Mouse (Mus musculus): ENCODE data around the gene Itgb2l.

- TF ChIP-seq POLR2A (IDR thresholded peaks at IDR 0.05; ENCODE audit: borderline replicate concordance, extremely low read depth, low read depth, low read length) = no peak
- no peak for TF ChIP-seq CTCF (IDR thresholded peaks at IDR 0.05; ENCODE audit: insufficient read depth, low read length)
Observed at GRCm38 (mm10) chr16:96469640-96470039, 26.2 kb upstream of the Itgb2l start.
